Mouse (Mus musculus) colon, adult 2 months (tissue): ENCODE data around the gene 9630041A04Rik. TPM values are rescaled to one million over a fixed set of nuclear protein-coding genes. Genes with fewer than 3 reads are reported as not detected.

Source experiments
- polyA plus RNA-seq: library from polyadenylated mRNA; depleted of rRNA; stranded (reverse); fragments of >200 nt; gene quantifications from 2 replicates; pipeline ENCODE4 v1.2.3, GENCODE M21; 2012; rRNA removed

Gene 9630041A04Rik
- polyA plus RNA-seq, result not detected in 2 replicates

GRCm38 (mm10) chr9:101861596-101862471 lies at the start of gene 9630041A04Rik:
TSS of gene 9630041A04Rik (plus strand) at chr9:101861841.

